Mouse (Mus musculus) hindbrain, embryonic 13.5 days (tissue): ENCODE results near the gene Cdcp2. TPM values are rescaled to one million over a fixed set of nuclear protein-coding genes. Genes with fewer than 3 reads are reported as not detected.
"Not testable (repeated sequence)": the region's sequence is repeated elsewhere in the genome, so short reads cannot be mapped to it uniquely, and the experiment has no call there.

Experiments
- ATAC-seq: fragments of 200-750 bp; cut with Nextera tagmentation; 2 replicates; pipeline ENCODE4 v1.8.0; 2017; ENCODE audit warnings: moderate TSS enrichment; ENCODE audit not compliant: low FRiP score
- H3K27ac ChIP-seq: fragments of 300-500 bp; sonication (generic); 2 replicates; pipeline ENCODE4 v1.5.1; 2015; ENCODE audit warnings: inconsistent platforms, mild to moderate bottlenecking, moderate library complexity
- H3K27me3 ChIP-seq: fragments of 300-500 bp; sonication (generic); 2 replicates; pipeline ENCODE4 v1.6.1; 2015; ENCODE audit warnings: mild to moderate bottlenecking, inconsistent platforms
- H3K36me3 ChIP-seq: fragments of 300-500 bp; sonication (generic); 2 replicates; pipeline ENCODE4 v1.6.1; 2015; ENCODE audit warnings: mild to moderate bottlenecking, inconsistent platforms
- H3K4me1 ChIP-seq: fragments of 300-500 bp; sonication (generic); replicated peaks from 2 replicates; pipeline ENCODE4 v1.6.1; 2015; ENCODE audit warnings: inconsistent platforms
- H3K4me2 ChIP-seq: fragments of 300-500 bp; sonication (generic); 2 replicates; pipeline ENCODE4 v1.6.1; 2015; ENCODE audit warnings: inconsistent platforms, mild to moderate bottlenecking, moderate library complexity
- H3K4me3 ChIP-seq: fragments of 300-500 bp; sonication (generic); 2 replicates; pipeline ENCODE4 v1.5.1; 2015; ENCODE audit warnings: mild to moderate bottlenecking, inconsistent platforms
- H3K9ac ChIP-seq: fragments of 300-500 bp; sonication (generic); 2 replicates; pipeline ENCODE4 v1.6.1; 2015; ENCODE audit warnings: mild to moderate bottlenecking, inconsistent platforms
- H3K9me3 ChIP-seq: fragments of 300-500 bp; sonication (generic); 2 replicates; pipeline ENCODE4 v1.6.1; 2016; ENCODE audit warnings: inconsistent platforms
- WGBS: fragments of 180-500 bp; shearing (Covaris S2); methylation state at CpG from one replicate; pipeline ENCODE4 v1.1.7; 2015; 5-methylcytosine and 5-hydroxymethylcytosine counted together
- polyA plus RNA-seq: library from polyadenylated mRNA; unstranded; fragments of >200 nt; fragmentation: Nextera tagmentation; extraction: Ambion mirVana; gene quantifications from 2 replicates; pipeline ENCODE4 v1.2.1, GENCODE M21; 2015

Gene Cdcp2
- polyA plus RNA-seq, 1 experiment from 2014 or later, result 0.06 TPM

DNA sequence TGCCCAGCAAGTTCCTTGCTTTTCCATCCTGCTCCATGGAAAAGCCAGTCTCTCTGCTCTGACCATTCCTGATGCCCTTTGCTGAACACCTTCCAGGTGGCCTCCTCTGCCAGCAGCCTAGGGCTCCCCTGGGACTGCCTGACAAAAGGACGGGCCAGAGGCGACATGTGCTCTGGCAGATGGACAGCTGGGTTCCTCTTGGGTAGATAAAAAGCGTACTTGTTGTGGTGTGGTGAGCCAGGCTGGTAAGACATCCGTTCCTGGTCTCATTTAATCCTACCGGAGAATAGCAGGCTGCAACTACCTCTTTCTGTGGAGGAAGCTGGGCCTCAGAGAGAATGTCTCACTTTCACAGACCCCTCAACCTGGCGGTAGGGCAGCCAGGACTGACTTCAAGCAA is 648 bp upstream of the Cdcp2 start:
- Histone ChIP-seq H3K36me3 (no peaks in the 10 kb centered on the region), H3K9me3 (no peaks in the 10 kb centered on the region), H3K27me3 (0 out of 2 replicates have a peak, but pooled peaks cover 3% of the 10 kb centered on the region), H3K9ac (no peak overlapping the region), H3K4me2 (no peak overlapping the region), H3K4me1 (peaks cover 44% of the 10 kb centered on the region), H3K4me3 (no peak overlapping the region), H3K27ac (peak overlapping the region; percentile 44)
- WGBS, result 23% methylated on average over 6 of the region's 6 CpGs
- no peak for ATAC-seq

- H3K27ac ChIP-seq, result peak overlapping the region; percentile 60; the same call in 1 of the 2 replicates
Observed at GRCm38 (mm10) chr4:107097871-107098270, 1.2 kb downstream of the Cdcp2 start.

GRCm38 (mm10) chr4:107098375-107098774 is 1.7 kb downstream of the Cdcp2 start:
- Histone ChIP-seq H3K9ac (no peak overlapping the region), H3K4me2 (no peak overlapping the region), H3K4me1 (peaks cover 39% of the 10 kb centered on the region), H3K36me3 (no peaks in the 10 kb centered on the region), H3K27me3 (no peaks in the 10 kb centered on the region), H3K9me3 (no peaks in the 10 kb centered on the region), H3K27ac (no peak overlapping the region), H3K4me3 (no peak overlapping the region)
- no peak for ATAC-seq
- 67% methylated on average over 10 of the region's 10 CpGs for WGBS

More at GRCm38 (mm10) chr4:107097871-107098270, 1.2 kb downstream of the Cdcp2 start:
- H3K9ac ChIP-seq, result no peak overlapping the region
- H3K4me2 ChIP-seq, result no peak overlapping the region
- 68% methylated on average over 15 of the region's 15 CpGs for WGBS
- H3K4me1 ChIP-seq, result peaks cover 40% of the 10 kb centered on the region
- H3K4me3 ChIP-seq, result no peak overlapping the region
- H3K9me3 ChIP-seq, result no peaks in the 10 kb centered on the region
- ATAC-seq, result no peak
- no peaks in the 10 kb centered on the region for H3K36me3 ChIP-seq
- 0 out of 2 replicates have a peak, but pooled peaks cover 2% of the 10 kb centered on the region for H3K27me3 ChIP-seq

DNA sequence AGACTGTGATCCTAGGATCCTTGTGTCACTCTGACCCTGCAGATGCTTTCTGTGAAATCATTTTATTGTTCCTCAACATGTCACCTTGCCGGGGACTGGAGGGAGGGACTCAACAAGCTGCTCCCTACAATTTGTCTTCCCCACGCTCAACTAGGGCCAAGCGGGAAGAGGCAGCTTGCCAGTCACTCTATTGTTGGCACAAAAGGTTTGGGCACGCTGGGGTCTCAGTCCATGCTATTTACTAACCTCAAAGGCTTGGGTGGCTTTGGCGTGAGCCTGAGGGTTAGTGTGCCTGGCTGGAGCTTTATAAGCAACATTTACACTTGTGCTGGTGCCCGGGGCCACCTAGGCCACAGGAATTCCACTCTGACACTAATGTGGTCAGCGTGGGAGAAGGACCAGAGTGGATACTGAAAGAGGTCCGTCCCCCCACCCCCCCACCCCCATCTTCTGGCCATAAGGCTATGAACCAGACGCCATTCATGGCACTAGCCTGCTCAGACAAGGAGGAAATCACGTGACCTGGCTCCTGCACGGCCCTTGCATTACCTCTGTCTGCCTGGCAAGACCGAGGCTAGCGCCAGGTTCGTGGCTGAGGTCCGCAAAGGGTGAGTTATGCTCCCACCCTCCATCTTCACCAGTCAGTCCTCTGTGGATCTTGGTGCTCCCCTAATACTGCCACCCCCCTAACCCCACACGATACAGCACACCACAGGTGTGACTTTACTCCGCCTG is 2.3 kb downstream of the Cdcp2 start:
- H3K4me1 ChIP-seq, result peaks cover 34% of the 10 kb centered on the region
- H3K4me2 ChIP-seq, result no peak overlapping the region
- no peak for ATAC-seq
- no peaks in the 10 kb centered on the region for H3K9me3 ChIP-seq
- WGBS, result 72% methylated on average over 17 of the region's 17 CpGs
- no peaks in the 10 kb centered on the region for H3K27me3 ChIP-seq
- no peak overlapping the region for H3K4me3 ChIP-seq
- H3K9ac ChIP-seq, result no peak overlapping the region
- H3K27ac ChIP-seq, result no peak overlapping the region
- H3K36me3 ChIP-seq, result no peaks in the 10 kb centered on the region

DNA sequence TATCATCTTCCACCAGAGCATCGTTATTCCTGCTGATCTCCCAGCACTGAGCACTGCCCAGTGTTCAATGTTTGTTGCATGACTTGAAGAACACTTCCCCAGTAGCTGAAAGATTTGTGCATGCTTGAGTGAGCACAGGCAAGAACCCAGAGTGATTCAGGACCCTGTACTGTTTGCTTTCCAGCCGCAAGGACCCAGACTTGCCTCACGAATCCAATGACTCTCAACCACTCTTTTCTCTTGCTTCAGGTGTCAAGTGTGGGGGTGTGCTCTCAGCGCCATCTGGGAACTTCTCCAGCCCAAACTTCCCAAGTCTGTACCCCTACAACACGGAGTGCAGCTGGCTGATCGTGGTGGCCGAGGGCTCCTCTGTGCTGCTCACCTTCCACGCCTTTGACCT is 5.5 kb downstream of the Cdcp2 start:
- ATAC-seq, result no peak
- Histone ChIP-seq H3K4me3 (no peak overlapping the region), H3K27ac (no peak overlapping the region), H3K4me2 (no peak overlapping the region), H3K36me3 (no peaks in the 10 kb centered on the region), H3K9ac (no peak overlapping the region), H3K9me3 (no peaks in the 10 kb centered on the region), H3K27me3 (no peaks in the 10 kb centered on the region), H3K4me1 (peaks cover 19% of the 10 kb centered on the region)
- 82% methylated on average over 8 of the region's 8 CpGs for WGBS

GRCm38 (mm10) chr4:107106777-107107176 is 10.1 kb downstream of the Cdcp2 start:
- Histone ChIP-seq H3K4me3 (no peak overlapping the region), H3K27me3 (no peaks in the 10 kb centered on the region), H3K9me3 (no peaks in the 10 kb centered on the region), H3K4me1 (peaks cover 22% of the 10 kb centered on the region), H3K4me2 (no peak overlapping the region), H3K36me3 (no peaks in the 10 kb centered on the region), H3K27ac (no peak overlapping the region), H3K9ac (no peak overlapping the region)
- no peak for ATAC-seq
- 87% methylated on average over 16 of the region's 16 CpGs for WGBS

- H3K36me3 ChIP-seq, result no peaks in the 10 kb centered on the region
- H3K9me3 ChIP-seq, result no peaks in the 10 kb centered on the region
- peak; percentile 56 for ATAC-seq
- no peak overlapping the region for H3K4me3 ChIP-seq
- H3K27me3 ChIP-seq, result no peaks in the 10 kb centered on the region
- peaks cover 22% of the 10 kb centered on the region for H3K4me1 ChIP-seq
- peak overlapping the region; percentile 36; the same call in 1 of the 2 replicates for H3K9ac ChIP-seq
- WGBS, result 18% methylated on average over 13 of the region's 13 CpGs
- peak overlapping the region; percentile 58 for H3K27ac ChIP-seq
- peak overlapping the region; percentile 30; the same call in 1 of the 2 replicates for H3K4me2 ChIP-seq
Observed at GRCm38 (mm10) chr4:107108291-107108731, 11.6 kb downstream of the Cdcp2 start.

DNA sequence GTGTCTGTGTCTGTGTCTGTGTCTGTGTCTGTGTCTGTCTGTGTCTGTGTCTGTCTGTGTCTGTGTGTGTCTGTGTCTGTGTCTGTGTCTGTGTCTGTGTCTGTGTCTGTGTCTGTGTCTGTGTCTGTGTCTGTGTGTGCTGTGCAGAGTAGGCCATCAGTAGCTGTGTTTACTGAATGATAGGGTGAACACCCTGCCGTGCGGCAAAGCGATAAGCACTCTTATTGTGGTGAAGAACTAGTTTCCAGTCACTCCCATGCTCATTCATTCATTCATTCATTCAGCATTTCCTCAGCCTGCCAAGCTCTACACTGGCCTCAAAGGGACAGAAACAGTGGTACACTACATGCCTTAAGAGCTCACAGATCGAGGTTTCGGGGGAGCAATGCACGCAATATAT is 12.5 kb downstream of the Cdcp2 start:
- H3K9me3 ChIP-seq, H3K36me3 ChIP-seq, H3K27me3 ChIP-seq, H3K4me2 ChIP-seq, H3K9ac ChIP-seq, H3K27ac ChIP-seq, ATAC-seq, H3K4me3 ChIP-seq: not testable (repeated sequence)
- H3K4me1 ChIP-seq, result peaks cover 22% of the 10 kb centered on the region
- WGBS, result 95% methylated on average over 6 of the region's 6 CpGs

- no peak overlapping the region for H3K4me2 ChIP-seq
- no peak for ATAC-seq
- H3K9me3 ChIP-seq, result no peaks in the 10 kb centered on the region
- H3K27ac ChIP-seq, result no peak overlapping the region
- H3K4me1 ChIP-seq, result no peaks in the 10 kb centered on the region
- WGBS, result 71% methylated on average over 8 of the region's 8 CpGs
- no peak overlapping the region for H3K9ac ChIP-seq
- 0 out of 2 replicates have a peak, but pooled peaks cover 2% of the 10 kb centered on the region for H3K27me3 ChIP-seq
- H3K4me3 ChIP-seq, result no peak overlapping the region
- no peaks in the 10 kb centered on the region for H3K36me3 ChIP-seq
Observed at GRCm38 (mm10) chr4:107114278-107114677, 17.6 kb downstream of the Cdcp2 start.

DNA sequence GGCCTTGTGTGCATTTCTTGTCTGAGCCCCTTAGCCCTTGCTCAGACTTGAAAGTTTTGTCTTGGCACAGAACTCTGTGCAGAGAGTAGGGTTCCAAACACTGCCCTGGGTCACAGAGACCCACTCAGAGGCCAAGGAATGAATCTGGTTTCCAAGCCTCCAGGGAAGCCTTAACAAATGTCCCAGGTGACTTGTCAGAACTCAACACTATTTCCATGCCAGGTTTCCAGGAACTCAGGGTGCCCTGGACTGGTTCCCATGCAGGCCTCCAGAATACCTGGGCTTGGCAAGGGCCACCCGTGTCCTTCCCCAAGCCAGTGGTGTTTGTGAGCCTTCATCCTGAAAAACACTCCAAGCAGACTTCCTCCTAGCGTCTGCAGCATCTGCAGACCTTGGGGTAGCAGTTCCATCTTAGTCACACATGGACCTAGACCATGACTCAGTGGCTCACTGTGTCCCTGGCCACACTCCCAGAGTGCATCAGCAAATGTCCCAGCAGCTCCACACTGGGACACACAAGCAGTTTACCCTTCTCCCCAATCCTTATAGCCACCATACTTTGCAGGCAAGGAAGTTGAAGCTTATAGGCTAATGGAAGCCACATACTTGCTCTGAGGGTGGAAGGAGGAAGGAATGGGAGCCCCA is 21.2 kb downstream of the Cdcp2 start:
- peaks cover 11% of the 10 kb centered on the region for H3K4me1 ChIP-seq
- H3K36me3 ChIP-seq, result no peaks in the 10 kb centered on the region
- H3K27ac ChIP-seq, result no peak overlapping the region
- H3K4me3 ChIP-seq, result no peak overlapping the region
- H3K9ac ChIP-seq, result no peak overlapping the region
- H3K4me2 ChIP-seq, result no peak overlapping the region
- ATAC-seq, result no peak
- WGBS, result 91% methylated on average over 2 of the region's 2 CpGs
- H3K27me3 ChIP-seq, result 0 out of 2 replicates have a peak, but pooled peaks cover 2% of the 10 kb centered on the region
- H3K9me3 ChIP-seq, result no peaks in the 10 kb centered on the region

- H3K4me3 ChIP-seq, result no peak overlapping the region
- ATAC-seq, result no peak
- 0 out of 2 replicates have a peak, but pooled peaks cover 2% of the 10 kb centered on the region for H3K27me3 ChIP-seq
- no peaks in the 10 kb centered on the region for H3K9me3 ChIP-seq
- peaks cover 11% of the 10 kb centered on the region for H3K4me1 ChIP-seq
- H3K4me2 ChIP-seq, result no peak overlapping the region
- H3K27ac ChIP-seq, result no peak overlapping the region
- H3K36me3 ChIP-seq, result no peaks in the 10 kb centered on the region
- no peak overlapping the region for H3K9ac ChIP-seq
- WGBS, result 58% methylated on average over 4 of the region's 4 CpGs
Observed at GRCm38 (mm10) chr4:107119056-107119455, 22.4 kb downstream of the Cdcp2 start.

DNA sequence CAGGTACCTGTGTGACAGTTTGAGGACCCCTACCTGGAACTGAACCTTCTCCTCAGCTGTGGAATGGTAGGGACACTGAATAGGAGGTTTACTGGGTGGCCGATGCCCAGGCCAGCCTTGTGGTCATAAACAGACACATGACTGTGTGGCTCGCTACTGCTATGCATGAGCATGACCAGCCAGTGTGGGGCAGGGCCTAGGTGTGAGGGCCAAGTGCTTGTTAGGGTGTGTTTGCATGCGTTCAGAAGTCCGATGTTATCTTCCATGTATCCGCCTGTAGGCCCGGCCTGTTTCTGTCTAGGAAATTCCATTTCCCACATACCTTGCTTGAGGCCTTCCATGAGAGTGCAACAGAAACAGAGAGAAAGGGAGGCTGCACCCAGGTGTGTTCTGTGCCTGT is 24.0 kb downstream of the Cdcp2 start:
- Histone ChIP-seq H3K36me3 (no peaks in the 10 kb centered on the region), H3K27ac (0 out of 2 replicates have a peak overlapping the region, but pooled peaks have one; percentile 46), H3K9me3 (no peaks in the 10 kb centered on the region), H3K9ac (no peak overlapping the region), H3K4me1 (peaks cover 11% of the 10 kb centered on the region), H3K4me2 (no peak overlapping the region), H3K4me3 (no peak overlapping the region), H3K27me3 (peaks cover 2% of the 10 kb centered on the region; the same call in 1 of the 2 replicates)
- ATAC-seq, result no peak
- 95% methylated on average over 6 of the region's 6 CpGs for WGBS
